Mouse (Mus musculus): Measurements from ENCODE around the gene Mdm2.

GRCm38 (mm10) chr10:117758749-117759727 is 48.5 kb upstream of the Mdm2 start:
- TF ChIP-seq POLR2A (IDR thresholded peaks at IDR 0.05; ENCODE audit: insufficient read depth, low read depth, low read length) (no peak), CTCF (IDR thresholded peaks at IDR 0.05; ENCODE audit: insufficient read depth, low read depth, low read length) (no peak)

Measured in olfactory bulb, adult 2 months (tissue).